Mouse (Mus musculus): ENCODE measurements at regions not wholly inside any gene's neighbourhood (a gene's known extent, or its start where the extent isn't known, plus 50 kb on each side); places are given as distances from the start of the nearest gene placed in this dataset.

GRCm38 (mm10) chr8:127753793-127754565 lies 604.4 kb upstream of the Nrp1 start:
- no peak for DNase-seq (ENCODE audit: low read depth, low spot score)

GRCm38 (mm10) chr8:127757396-127757795 lies 601.0 kb upstream of the Nrp1 start:
- DNase-seq (ENCODE audit: low read depth, low spot score), result no peak

- DNase-seq (ENCODE audit: low read depth, low spot score), result no peak
Observed at GRCm38 (mm10) chr8:127759906-127760305, 598.5 kb upstream of the Nrp1 start.

GRCm38 (mm10) chr8:127765199-127765598 lies 593.2 kb upstream of the Nrp1 start:
- no peak for DNase-seq (ENCODE audit: low read depth, low spot score)

GRCm38 (mm10) chr8:127768311-127768710 lies 590.1 kb upstream of the Nrp1 start:
- DNase-seq (ENCODE audit: low read depth, low spot score), result no peak

- no peak for DNase-seq (ENCODE audit: low read depth, low spot score)
Observed at GRCm38 (mm10) chr8:127769651-127770050, 588.8 kb upstream of the Nrp1 start.

- no peak for DNase-seq (ENCODE audit: low read depth, low spot score)
Observed at GRCm38 (mm10) chr8:127771781-127772180, 586.6 kb upstream of the Nrp1 start.

GRCm38 (mm10) chr8:127772415-127772814 lies 586.0 kb upstream of the Nrp1 start:
- DNase-seq (ENCODE audit: low read depth, low spot score), result no peak

- no peak for DNase-seq (ENCODE audit: low read depth, low spot score)
Observed at GRCm38 (mm10) chr8:127772917-127773316, 585.5 kb upstream of the Nrp1 start.

GRCm38 (mm10) chr8:127774642-127775041 lies 583.8 kb upstream of the Nrp1 start:
- no peak for DNase-seq (ENCODE audit: low read depth, low spot score)

GRCm38 (mm10) chr8:127775160-127775559 lies 583.2 kb upstream of the Nrp1 start:
- no peak for DNase-seq (ENCODE audit: low read depth, low spot score)

GRCm38 (mm10) chr8:127775747-127776146 lies 582.7 kb upstream of the Nrp1 start:
- no peak for DNase-seq (ENCODE audit: low read depth, low spot score)

- DNase-seq (ENCODE audit: low read depth, low spot score), result no peak
Observed at GRCm38 (mm10) chr8:127778352-127779020, 579.9 kb upstream of the Nrp1 start.

- no peak for DNase-seq (ENCODE audit: low read depth, low spot score)
Observed at GRCm38 (mm10) chr8:127779021-127779689, 579.2 kb upstream of the Nrp1 start.

- no peak for DNase-seq (ENCODE audit: low read depth, low spot score)
Observed at GRCm38 (mm10) chr8:127780596-127780995, 577.8 kb upstream of the Nrp1 start.

- DNase-seq (ENCODE audit: low read depth, low spot score), result no peak
Observed at GRCm38 (mm10) chr8:127781011-127781410, 577.4 kb upstream of the Nrp1 start.

- DNase-seq (ENCODE audit: low read depth, low spot score), result no peak
Observed at GRCm38 (mm10) chr8:127792611-127793010, 565.8 kb upstream of the Nrp1 start.

- no peak for DNase-seq (ENCODE audit: low read depth, low spot score)
Observed at GRCm38 (mm10) chr8:127799849-127800471, 558.4 kb upstream of the Nrp1 start.

- no peak for DNase-seq (ENCODE audit: low read depth, low spot score)
Observed at GRCm38 (mm10) chr8:127802136-127802535, 556.3 kb upstream of the Nrp1 start.

- no peak for DNase-seq (ENCODE audit: low read depth, low spot score)
Observed at GRCm38 (mm10) chr8:127802661-127803333, 555.6 kb upstream of the Nrp1 start.
